Mouse (Mus musculus): ENCODE results near the gene Rnd1.
A peak's percentile ranks its signal among the peaks of the same experiment; 100 is the strongest.

Rnd1 gene

DNA sequence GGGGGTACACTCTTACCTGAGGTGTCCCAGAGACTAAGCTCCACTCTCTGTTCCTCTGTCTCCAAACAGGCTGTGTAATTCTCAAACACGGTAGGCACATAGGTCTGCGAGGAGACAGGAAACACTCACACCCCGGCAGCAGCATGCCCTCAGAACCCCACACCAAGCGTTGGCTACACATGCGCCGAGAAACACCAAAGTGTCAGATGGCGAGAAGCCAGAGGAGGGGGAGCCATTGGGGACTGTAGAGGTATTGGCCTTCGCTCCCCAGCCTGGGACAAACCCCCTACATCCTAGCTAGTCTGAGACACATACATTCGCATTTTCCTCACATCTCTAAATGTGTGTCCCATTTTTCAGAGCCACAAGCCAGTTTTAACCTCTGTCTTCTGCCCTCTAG lies 790 bp downstream of the Rnd1 start:
- DNase-seq, result peak; percentile 20 to 28

DNA sequence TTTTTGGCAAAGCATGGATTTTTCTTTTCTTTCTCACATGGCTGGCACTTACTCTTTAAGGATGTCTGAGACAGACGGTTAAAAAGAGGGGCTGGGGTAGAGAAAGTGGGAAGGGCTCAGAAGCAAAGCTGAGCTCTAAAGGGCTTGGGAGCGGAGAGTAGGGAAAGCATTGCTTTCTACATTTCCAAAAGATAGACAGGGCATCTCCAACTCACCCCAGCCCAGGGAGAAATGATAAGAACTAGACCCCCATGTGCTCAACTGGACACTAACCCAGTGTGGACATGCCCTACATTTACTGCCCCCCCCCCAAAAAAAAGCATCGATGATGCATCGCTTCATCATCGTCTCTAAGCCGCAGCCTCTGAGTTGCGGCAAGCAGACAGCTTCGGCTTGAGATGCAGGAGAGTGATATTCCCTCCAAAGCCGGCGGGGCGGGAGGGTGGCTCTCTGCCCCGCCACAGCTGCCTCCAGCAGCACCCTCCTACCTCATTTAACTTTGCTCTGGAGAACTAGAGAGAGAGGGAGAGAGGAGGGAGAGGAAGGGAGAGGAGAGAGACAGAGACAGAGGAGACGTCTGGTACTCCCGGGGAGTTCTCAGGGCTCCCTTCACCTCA lies 1.5 kb downstream of the Rnd1 start:
- DNase-seq, result no peak

DNA sequence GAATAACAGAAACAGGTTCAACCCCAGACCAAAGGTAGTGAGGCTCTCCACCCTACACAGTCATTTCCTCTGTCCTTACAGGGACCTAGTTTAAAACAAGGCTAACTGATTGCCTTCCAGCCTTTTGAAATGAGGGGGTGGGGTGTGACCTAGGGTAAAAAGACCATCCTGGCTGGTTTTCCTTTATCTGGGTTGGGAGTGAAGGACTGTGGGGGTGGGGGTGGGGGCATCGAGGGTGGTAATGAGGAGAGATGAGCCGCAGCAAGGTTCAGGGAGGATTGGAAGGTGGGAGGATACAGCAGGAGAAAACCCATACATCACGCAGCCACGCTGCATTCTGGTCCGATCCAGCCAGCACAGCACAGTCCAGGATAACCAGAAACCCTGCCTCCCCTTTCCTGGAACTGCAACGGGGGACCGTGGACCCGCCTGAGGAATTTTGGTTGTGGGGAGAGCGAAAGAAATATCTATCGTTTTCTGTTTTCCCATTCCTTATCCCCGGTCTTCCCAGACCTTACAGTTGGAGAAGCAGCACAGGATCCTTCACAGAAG lies 2.2 kb downstream of the Rnd1 start:
- DNase-seq, result no peak

DNA sequence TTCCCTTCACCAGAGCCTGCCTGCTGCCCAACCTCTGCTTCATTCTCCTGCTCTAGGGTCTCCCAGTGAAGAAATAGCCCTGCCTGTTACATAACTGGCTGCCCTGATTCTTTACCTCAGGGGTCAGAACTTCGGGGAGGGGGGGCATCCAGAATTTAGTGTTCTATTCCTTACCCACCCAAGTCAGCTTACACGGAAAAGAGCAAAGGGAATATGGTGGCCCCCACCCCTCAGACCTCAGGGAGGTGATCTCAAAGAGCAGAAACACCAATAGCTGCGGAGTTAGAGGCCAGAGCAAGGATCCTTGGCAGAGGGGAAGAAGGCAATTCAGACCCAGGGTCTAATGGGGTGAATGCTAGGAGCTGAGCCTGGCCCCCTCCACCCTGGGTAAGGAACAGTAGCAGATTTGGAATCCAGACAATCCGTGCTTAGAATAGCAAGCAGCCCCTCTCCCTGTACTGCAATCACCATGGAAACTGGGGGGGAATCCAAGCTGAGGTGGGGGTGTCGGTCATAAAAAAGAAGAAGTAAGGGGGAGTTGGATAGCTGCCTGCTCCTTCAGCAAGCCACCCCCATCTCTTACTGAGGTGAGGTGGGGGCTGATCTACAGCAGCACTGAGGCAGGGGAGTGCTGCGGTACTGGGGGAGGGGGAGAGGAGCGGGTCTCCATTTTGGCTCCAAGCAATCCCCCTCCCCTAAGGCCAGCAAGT lies 2.8 kb downstream of the Rnd1 start:
- DNase-seq, result no peak

DNA sequence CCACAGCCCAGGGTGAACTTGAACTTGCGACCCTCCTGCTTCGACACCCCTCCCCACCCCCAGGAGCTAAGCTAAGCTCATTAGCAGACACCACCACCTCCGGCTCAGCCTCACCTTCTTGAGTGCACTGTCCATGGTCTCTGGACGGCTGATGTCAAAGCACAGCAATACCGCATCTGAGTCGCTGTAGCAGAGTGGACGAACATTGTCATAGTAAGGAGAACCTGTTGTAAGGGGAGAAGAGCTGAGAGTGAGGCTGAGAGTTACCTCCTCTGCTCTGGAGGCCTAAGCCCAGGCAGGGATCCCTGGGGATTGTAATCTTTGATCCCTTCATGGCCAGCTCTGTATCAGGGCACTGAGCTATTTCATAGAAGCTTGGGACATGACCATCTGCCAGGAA lies 3.5 kb downstream of the Rnd1 start:
- no peak for DNase-seq

DNA sequence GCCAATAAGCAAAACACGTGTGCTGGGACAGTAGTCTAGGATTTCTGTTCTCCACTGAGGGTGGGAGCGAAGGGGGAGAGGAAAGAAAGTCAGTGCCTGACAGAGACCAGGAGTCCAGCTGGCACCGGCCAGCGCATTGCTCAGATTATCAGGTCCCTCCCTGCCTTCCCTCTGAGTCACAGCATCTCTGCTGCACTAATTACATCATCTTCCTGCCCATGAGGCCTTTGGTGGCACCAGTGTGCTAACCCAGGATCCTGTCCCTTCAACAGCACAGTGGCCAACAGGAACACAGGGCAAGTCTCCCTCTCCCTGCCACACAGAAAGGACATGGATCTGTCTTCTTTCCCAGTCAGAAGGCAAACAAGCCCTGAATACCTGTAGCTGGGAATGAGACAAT lies 4.7 kb downstream of the Rnd1 start:
- DNase-seq, result no peak

DNA sequence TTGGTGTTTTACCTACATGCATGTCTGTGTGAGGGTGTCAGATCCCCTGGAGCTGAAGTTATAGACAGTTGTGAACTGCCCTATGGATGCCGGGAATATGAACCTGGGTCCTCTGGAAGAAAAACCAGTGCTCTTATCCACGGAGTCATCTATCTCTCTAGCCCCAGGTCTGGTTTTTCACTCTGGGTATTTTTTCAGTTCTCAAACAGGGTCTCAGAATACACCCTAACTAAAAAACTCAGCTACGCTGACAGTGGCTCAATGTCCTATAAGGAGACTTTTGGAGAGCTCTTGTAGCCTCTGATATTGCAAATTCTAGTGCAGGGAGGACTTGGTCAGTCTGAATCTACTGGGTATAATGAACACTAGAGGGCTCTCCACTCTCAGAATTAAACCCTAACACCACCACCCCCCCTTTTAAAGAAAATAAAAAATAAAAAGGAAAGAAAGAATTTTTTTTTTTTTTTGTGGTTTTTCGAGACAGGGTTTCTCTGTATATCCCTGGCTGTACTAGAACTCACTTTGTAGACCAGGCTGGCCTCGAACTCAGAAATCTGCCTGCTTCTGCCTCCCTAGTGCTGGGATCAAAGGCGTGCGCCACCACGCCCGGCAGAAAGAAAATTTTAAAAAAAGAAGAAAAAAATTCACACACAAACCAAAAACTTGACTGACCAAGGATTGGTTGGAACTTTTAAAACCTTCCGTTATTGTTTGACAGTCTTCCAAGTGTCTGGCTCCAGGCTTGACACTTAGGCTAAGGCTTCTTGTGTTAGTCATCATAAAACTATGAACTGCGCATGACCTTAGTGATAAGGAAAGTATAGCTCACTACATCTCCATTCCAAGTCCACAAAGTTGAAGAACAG lies 13.0 kb downstream of the Rnd1 start:
- no peak for DNase-seq

DNA sequence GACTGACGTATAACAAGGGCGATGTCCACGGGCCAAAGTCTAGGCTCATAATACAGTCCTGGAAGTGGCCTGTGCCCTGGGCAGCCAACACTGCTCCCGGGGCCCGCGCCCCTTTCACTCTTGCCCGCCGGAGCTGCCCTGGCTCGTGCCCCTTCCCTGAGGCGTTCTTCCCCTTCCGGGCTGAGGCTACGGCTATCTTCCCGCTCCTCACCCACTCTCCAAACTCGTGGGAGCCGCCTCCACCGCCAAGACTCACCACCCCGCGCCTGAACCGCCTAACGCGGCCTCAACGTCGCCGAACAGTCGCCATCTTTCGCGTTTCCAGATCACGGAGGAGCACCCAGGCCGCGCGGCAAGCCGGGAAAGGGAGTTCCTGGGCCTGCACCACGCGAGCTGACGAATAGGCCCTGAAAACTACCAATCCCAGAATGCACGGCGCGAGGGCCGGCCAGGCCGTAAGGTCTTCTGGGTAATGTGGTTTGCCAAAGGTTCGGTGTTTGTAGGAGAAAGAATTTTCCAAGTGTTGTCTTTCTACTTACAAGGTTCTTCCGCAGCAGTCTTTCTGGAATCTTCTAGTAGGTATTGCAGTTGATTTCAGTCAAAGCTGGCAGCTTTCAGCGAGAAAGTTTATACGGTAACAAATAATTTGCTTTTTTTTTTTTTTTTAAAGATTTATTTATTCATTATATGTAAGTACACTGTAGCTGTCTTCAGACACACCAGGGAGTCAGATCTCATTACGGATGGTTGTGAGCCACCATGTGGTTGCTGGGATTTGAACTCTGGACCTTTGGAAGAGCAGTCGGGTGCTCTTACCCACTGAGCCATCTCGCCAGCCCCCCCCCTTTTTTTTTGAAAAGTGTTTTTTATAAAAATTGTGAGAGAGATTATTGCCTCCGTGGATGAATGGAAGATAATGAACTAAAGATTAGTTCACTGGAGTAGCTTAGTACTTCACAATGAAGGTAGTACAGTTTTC lies 14.4 kb downstream of the Rnd1 start, which contains the start of gene Ddx23:
Gene Ddx23, minus strand, starts transcription at position 328 of the 979 bp plus-strand sequence.
- DNase-seq, result peak; percentile 92 to 95

DNA sequence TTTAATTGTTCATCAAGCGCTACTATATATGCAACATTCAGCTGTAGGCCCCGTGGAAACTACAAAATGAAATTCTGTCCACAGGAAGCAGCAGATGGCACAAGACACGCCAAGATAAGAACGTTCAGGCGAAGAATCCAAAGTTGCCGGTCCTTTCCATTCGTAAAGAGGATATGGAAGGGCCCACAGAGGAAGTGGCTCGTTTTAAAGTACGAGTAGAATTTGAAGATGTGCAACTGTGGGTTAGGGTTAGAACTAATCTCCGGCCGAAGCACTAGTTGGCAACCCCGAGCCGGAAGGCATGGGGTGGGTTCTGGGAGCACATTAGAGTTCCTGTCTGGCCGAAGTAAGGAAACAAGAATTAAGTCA lies 15.1 kb downstream of the Rnd1 start:
- no peak for DNase-seq

DNA sequence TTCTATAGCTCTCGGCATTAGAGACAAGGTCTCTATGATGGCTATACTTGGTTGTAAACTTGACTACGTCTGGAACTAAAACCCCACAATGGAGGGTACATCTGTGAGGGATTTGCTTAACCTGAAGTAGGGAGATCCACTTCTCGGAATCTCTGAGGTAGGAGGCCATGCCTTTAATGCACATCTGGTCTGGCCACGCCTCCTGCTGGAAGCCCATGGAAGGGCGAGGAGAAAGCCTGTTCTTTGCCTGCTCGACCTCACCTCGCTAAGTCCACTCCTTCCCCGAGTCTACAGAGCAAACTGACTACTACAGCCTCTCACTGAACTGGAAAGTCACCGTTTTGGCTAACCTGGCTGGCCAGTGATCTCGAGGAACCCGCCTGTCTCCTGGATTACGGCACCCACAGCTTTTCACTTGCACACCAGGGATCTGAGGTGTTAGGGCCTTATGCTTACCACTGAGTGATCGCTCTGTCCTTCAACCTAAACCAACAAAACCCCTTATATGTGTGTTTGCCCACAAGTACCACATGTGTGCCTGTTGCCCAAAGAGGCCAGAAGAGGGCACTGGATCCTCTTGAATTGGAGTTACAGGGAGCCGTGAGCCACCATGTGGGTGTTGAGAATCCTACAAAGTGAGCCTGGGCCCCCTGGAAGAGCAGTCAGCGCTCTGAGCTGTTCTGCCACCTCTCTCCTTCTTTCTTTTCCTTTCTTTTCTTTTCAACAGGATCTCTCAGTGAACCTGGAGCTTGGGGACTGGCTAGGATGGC lies 20.1 kb downstream of the Rnd1 start:
- no peak for DNase-seq

DNA sequence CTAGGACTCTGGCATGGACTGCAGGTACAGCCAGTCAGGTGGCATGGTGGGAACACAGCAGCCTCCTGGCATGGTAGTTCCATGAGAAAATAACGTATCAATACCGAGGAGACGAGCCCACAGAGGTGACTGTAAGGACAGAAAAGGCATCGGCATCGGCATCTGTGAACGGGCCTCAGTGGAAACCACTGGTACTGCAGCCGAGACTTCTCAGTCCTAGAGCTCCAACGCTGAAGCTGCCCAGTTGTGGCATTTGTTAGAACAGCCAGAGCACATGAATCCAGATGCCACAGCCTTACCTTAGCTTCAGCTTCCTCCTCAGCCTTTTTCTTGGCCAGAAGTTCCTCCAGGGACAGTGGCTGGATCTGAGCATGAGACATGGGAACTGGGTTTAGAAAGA lies 25.1 kb downstream of the Rnd1 start:
- no peak for DNase-seq

DNA sequence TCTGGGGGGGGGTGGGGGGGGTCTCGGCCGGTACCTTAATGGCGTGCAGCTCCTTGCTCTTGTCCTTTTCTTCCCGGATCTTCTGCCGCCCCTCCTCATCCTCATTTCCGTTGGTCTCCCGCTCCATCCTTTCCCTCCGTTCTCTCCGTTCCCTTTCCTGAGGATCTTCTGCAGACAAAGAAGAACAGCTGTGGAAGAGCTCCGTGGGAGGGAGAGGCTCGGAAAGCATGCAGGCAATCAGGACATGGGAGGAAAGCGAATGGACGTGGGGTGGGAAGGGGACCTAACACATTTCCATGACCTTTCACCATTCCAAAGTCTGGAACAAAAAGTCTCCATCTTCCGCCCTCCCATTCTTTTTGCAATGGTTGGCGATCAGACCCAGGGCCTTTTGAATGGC lies 25.8 kb downstream of the Rnd1 start:
- DNase-seq, result no peak

DNA sequence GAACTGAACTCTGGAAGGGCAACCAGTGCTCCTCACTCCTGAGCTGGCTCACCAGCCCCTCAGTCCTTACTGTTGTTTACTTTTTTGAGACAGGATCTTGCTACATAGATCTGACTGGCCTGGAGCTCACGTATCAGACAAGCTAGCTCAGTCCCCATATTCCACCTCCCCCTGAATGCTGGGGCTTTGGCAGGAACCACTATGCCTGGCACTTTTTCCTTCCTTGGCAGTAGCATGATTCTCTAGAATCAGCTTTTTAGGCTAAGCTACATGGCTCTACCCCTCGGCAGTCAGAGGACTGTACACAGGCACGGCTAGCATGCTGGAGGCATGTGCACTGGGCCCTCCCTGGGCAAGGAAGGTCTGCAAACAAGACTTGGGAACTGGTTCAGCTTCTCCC lies 29.2 kb downstream of the Rnd1 start:
- no peak for DNase-seq

DNA sequence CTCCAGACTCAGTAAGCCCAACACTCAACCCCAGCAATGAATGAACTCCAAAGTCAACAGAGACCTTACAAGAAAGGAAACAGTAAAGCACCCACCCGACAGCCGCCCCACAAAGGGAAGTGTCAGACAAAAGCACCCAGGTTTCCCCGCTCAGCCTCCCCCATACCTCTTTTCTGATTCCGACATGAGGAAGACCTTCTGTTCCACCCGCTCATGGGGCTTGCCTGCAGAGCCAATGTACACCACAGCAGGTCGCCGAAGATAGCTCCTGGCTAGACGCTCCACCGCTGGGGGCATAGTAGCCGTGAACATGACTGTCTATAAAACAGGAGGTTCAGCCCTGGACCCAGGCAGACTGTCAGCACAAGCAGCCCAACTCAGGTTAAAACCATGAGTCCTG lies 30.0 kb downstream of the Rnd1 start:
- no peak for DNase-seq

DNA sequence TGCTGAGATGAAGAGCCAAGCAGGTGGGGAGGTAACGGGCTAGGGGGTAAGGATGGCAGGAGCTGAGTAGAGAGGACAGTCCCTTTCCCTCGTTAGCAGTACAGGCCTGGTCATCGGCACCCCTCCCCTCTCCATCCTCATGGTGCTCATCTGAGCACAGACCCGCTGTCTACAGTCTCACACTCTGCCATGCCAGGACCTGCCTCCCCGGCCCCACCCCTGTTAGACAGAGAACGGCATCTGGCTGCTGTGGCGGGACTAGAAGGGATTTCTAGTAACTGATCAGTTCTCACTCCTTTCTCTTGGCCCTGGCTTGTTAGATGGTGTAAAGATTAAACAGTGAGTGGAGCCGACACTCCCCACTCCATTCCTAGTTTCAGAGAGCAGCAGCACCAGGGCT lies 30.5 kb downstream of the Rnd1 start:
- no peak for DNase-seq

DNA sequence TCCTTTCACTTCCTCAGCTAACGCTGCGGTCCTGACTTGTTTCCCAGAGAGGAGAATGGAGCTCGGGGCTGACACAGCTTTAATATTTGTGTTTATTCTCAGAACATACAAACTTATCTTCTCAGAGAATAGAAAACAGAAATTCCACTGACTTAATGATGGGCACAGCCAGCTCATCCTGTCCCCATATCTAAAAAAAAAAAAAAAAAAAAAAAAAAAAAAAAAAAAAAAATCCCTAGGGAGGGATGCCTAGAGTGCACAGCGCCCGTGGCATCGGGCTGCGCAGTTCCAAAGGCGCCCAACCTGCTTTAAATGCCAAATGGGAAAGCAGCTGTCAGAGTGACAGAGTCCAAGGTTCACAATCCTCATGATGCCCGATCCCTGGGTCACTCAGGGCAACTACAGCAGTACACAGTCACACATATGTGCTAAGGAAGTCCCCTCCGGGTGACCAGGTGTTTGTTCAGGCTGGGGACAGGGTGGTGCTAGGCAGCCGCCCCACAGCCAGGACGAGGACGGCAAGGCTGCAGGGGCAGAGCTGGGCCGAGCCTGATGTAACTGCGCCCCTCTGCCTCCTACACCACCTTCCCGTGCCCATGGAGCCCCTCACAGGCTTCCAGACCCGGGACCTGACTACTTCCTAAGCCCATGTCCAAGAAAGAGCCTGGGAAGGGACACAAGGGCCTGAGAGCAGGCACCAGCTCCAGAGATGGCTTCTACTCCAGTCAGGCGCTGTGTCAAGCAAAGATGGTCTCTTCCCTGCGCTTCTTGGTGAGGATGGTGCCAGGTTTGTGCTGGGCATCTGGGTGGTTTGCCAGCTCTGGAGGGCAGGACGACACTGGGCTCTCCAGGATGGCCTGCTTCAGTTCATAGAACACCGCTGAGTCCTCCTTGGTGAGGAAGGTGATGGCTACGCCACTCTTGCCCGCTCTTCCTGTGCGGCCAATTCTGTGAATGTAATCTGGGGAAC lies 31.9 kb downstream of the Rnd1 start:
- no peak for DNase-seq

DNA sequence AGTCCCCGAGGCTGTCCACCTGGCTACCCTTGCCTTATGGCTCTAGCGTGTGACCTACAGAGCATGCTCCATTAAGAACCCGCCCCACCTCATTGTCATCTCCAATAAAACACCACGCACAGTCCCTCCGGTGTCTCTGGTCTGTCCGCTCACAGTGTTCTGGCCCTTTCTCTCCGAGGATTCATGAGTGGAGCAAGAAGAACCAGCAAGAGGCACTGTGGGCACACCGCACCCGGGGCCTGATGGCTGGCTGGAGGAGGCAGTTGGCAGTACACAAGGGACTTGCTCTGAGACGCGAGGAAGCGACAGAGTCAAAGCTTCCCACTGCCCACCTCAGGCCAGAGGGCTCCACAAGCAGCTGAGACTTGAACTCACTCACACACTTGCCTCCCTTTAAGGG lies 32.9 kb downstream of the Rnd1 start:
- no peak for DNase-seq

DNA sequence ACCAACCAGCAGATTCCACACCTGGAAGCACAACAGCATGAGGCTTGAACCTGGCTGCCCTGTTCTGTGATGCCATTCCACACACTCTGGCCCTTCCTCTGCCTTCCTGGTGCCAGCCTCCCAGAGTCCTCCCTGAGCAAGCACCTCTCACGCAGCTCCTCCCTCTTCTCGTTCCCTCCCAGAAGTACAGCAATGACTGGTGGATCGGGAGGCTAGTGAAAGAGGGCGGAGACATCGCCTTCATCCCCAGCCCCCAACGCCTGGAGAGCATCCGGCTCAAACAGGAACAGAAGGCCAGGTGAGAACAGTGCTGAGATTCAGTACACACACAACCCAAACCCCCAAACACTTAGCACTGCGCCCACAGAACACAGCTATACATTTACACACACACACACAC lies 37.1 kb downstream of the Rnd1 start:
- no peak for DNase-seq

DNA sequence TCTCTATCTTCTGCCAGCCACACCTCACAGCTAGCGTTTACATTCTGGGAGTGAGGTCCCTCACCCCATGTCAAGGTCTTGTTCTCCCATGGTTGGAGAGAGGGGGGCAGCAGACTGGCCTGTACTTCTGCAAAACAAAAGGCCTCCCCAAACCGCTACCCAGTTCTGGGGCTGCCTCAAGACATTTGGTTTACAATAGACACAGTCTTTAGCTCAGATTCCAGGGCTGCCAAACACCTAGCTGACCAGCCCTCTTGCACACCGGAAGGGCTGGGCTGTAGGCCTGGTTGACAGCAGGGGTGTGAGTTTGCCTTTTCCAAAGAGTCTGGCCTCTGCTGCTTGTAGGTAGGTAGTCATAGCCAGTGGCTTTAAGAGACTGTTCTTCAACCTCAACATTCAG lies 40.1 kb downstream of the Rnd1 start:
- no peak for DNase-seq

DNA sequence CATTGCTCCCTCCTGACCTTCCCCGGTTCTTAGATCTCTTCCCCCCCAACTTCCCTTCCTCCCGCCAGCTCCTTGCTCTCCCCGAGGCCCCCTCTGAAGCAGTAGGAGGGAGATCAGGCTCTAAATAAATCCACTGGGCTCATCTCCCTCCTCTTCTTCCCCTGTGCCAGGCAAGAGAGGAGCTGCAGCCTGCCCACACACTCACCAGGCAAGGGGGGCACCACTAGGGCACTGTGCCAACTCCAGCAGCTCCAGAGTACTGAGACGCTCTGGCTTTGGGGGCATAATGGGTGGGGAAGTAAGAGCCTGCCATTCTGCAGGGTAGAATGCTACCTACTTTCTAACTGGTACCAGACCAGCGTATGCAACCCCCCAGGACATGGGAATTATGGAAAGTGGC lies 40.7 kb downstream of the Rnd1 start:
- no peak for DNase-seq

Measured in thymus, postnatal 36 days (tissue).